Mouse (Mus musculus) hematopoietic stem cell, adult 5-6 weeks (primary cell): ENCODE data around the gene Klhl21. TPM values are rescaled to one million over a fixed set of nuclear protein-coding genes. Genes with fewer than 3 reads are reported as not detected.

ENCODE experiments used
- ATAC-seq, 2 experiments: fragments of 125-278 bp in 1 of 2; replicated peaks in 1 of 2; 2 replicates each; pipeline ENCODE4 v1.8.0; 2016 to 2017; ENCODE audit warnings: inconsistent platforms in 2 of 2, mild to moderate bottlenecking in 2 of 2, moderate number of reproducible peaks in 2 of 2, low read depth in 1 of 2, moderate TSS enrichment in 1 of 2; ENCODE audit not compliant: low FRiP score in 2 of 2, poor library complexity in 2 of 2, severe bottlenecking in 2 of 2, insufficient read depth in 1 of 2, low TSS enrichment in 1 of 2
- total RNA-seq: library from RNA; stranded (forward); fragments of 172-1452, 232-1000 nt; gene quantifications from 2 replicates; pipeline ENCODE4 v1.2.3, GENCODE M21; 2017

The Klhl21 gene
- total RNA-seq, 1 experiment from 2014 or later, result 7.4 TPM

DNA sequence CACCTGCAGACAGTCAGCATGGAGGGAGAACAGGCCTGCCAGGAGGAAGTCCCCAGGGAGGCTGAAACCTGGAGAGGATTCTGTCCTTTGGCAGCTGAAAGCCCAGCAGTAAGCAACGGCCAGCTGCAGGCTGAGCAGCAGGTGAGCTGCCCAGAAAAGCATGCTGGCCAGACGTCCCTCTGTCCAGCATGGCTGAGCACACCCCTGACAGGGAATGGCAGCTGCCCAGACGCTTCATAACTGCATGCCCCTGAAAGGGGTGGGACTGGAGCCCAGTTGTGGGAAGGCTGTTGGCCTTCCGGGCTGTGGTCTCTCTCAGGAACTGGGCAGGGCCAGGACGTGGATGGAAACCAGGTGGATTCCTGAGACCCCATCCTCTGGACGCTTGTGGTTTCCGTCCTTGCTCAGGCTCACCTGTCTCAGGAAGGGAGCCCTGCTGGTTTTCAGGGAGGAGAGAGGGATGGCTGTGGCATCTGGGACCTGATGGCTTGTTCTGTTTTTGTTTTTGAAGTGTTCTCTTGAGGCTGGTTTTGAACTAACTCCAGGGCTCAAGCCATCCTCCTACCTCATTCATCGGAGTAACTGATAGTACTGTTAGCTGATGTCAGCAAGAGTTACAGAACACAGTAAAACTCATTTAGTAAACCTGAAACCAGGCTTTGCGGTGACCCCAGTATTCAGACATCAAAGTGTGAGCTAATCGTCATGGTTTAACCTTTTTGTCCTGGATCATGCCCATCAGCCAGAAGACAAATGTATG, 29.8 kb downstream of the Klhl21 start, which contains the start of gene Tas1r1:
Gene Tas1r1 (minus strand): TSS at position 344 of the 760 bp plus-strand sequence.
- peak; percentile 44 to 52; a peak in 2 of 4 replicates for ATAC-seq

DNA sequence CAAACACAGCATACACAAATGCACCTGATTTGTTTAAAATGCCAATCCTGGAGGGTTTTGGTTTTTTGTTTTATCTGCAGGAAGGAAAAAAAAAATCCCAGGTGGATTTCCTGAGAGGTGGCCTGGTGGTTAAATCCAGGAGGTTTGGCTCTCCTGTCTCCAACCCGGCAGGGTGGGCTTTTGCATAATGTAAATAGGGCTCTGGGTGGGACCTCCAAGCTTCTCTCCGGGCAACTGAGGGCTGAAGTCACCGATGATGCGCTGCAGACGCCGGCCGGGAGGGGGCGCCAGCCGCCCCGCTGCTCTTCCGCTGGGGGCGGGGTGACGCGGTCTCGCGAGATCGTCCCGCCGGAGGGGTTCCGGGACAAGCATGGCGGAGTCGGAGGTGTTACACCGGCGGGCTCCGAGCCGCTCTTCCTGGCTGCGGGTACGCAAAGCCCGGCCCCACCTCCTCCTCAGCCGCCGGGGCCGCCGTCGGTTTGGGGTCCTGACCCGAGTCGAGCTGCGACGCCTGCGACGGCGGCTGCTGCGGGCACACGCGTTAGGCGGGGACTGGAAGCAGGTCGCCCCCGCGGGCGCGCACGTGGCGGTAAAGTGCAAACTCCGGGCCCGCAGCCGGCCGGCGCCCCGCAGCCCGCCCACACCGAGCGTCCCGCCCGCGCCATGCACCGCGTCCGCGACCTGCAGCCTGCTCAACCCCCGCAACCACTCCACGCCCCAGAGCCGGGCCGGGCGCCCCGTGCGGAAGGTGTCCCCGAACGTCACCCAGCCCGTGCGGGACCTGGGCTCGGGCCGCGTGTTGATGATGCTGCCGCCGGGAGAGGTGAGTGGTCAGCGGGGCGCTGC, 30.6 kb downstream of the Klhl21 start, which contains the start of gene Nol9:
Gene Nol9 (plus strand): TSS at position 337 of the 846 bp plus-strand sequence.
- peak; percentile 76 to 88 for ATAC-seq

DNA sequence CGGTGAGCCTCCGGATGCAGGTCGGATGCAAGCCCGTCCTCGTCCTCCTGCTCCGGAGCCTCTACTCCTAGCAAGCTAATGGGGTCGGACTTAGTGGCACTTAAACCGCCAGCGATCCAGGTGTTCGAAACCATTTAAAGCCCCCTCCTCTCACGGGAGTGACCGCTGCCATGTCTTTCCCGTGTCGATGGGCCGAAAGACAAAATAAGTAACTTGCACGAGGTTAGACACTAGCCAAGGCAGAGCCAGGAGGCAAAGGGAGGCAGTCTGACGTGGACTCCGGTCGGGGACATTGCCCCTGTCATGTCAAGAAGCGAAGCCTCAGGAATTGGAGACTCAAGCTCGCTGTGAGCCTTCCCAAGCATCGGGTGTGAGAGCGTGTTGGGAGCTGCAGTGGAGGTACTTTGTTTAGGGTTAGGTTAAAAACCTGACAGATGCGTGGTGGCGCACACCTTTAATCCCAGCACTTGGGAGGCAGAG, 31.3 kb downstream of the Klhl21 start:
- no peak for ATAC-seq

DNA sequence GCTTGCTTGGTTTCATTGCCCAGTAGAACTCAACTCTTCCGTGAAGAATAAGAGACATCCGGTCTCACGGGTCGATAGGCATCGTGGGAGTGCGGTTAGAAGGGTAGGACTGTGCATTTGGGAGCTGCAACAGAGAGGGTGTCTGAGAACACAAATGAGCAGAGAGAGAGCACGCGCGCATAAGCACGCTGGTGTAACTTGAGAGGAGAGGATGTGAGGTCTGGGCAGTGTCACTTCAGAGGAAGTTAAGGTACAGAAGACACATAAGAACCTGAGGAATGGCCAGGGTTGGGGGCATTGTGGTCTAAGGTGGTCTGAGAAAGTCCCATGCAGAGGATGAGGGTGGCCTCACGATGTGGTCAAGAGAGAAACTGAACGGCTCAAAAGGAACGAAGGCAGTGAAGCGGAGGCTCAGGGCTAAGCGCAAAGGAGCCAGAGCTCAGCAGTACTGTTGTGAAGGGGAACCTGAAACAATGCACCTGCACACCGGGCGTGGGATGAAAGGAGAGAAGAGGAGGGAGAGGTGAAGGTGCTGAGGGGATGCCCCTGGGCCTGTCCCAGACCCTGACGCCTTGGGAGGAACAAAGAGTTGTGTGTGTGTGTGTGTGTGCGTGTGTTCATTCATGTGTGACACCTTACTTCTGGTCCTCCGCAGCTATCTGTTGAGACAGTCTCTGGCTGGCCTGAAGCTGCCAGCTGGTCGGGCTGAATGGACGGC, 33.5 kb downstream of the Klhl21 start:
- ATAC-seq, result no peak

DNA sequence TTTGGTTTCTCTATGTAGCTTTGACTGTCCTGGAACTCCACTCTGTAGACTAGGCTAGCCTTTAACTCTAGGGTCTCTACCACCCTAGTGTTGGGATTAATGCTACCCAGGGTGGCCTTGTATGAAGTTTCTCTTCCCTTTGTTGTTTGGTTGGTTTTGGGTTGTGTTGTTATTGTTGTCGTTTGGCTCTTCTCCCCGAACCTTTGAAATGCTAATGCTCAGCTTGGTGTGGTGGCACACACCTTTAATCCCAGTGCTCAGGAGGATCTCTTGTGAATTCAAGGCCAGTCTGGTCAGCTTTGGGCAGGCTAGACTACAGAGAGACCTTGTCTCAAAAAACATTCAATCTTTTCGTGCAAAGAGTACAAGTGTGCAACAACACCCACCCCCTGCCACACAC, 34.6 kb downstream of the Klhl21 start:
- ATAC-seq, result no peak

DNA sequence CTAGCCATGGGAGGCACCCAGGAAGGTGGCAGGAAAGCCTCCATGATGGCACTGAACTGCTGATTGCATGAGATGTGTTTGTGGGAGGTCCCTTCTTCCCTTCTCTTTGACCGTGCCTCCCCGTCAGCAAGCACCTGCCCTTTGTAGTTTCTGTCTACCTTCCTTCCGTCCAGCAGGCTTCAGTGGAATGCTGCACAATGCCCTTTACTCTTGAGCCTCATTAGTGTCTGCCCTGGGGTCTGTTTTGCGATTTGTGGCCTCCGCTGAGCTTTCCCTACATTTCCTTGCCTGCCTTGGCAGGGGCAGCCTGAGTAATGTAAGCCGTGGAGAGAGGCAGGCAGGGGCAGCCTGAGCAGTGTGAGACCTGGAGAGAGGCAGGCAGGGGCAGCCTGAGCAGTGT, 36.0 kb downstream of the Klhl21 start:
- ATAC-seq, result no peak

DNA sequence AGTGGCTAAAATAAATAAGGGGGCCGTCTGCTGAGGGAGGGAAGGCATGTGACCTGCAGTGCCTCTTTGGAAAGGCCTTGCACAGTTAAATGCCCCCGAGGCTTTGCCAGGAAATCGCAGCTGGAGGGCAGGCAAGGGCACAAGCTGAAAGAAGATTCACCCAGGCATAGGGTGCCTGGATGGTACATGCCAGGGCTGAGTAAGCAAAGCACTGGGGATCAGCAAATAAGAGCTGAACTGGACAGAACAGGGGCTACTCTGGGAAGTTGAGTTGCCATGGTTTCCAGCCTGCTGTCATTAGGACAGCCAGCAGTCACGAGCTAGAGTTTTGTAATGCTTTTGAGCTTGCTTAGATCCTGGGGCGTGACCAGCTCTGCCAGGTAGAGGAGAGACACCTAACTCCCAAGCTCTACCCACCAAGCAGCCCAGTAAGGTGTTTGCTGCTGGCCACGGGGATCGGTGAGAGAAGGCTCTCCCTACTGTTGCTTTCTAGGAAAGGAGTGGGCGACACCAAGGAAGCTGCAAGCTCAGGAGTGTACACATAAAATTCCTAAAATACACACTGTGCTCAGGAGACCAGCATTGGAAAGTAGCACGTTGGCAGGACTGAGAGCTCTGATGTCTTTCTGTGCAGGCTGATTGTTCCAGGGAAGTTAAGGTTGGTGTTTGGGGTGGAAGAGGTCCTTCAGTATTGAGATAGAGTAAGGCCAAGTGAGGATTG, 53.9 kb downstream of the Klhl21 start:
- no peak for ATAC-seq

DNA sequence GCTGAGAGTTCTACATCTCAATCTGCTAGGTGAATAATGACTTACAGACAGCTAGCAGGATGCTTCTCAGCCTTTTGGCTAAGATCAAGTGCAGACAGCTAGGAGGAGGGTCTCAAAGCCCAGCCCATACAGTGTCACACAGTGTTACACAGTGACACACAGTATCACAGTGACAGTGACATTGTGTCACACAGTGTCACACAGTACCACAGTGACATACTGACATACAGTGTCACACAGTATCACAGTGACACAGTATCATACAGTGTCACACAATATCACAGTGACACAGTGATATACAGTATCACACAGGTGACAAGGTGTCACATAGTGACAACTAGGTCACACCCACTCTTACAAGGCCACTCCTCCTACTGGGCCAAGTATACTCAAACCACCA, 58.7 kb downstream of the Klhl21 start:
- no peak for ATAC-seq

Other genes starting within 250 kb of the Klhl21 start
- gene Camta1, start 146.9 kb upstream of the Klhl21 start, total RNA-seq, result 11.6 and 60.5 TPM in 2 replicates
- 47.3 and 83.1 TPM in 2 replicates for gene Dnajc11, start 75.1 kb upstream of the Klhl21 start, total RNA-seq
- gene Thap3, start 19.8 kb upstream of the Klhl21 start, total RNA-seq, result 13.5 and 14.5 TPM in 2 replicates
- 6.2 and 6.4 TPM in 2 replicates for gene Phf13, start 12.5 kb upstream of the Klhl21 start, total RNA-seq
- 9.0 and 11.2 TPM in 2 replicates for gene Zbtb48, start 18.9 kb downstream of the Klhl21 start, total RNA-seq
- 1.5 and 4.8 TPM in 2 replicates for gene Tas1r1, start 29.8 kb downstream of the Klhl21 start, total RNA-seq
- gene Nol9, start 30.5 kb downstream of the Klhl21 start, total RNA-seq, result 24.8 and 27.0 TPM in 2 replicates
- 3.8 and 3.9 TPM in 2 replicates for gene Plekhg5, start 63.7 kb downstream of the Klhl21 start, total RNA-seq
- gene Tnfrsf25, start 107.1 kb downstream of the Klhl21 start, total RNA-seq, result 0.69 and 1.1 TPM in 2 replicates
- gene Espn, start 143.6 kb downstream of the Klhl21 start, total RNA-seq, result 0.89 and 1.6 TPM in 2 replicates
- gene Hes2, start 150.1 kb downstream of the Klhl21 start, total RNA-seq, result not detected in 2 replicates
- gene Acot7, start 169.3 kb downstream of the Klhl21 start, total RNA-seq, result 66.4 and 72.7 TPM in 2 replicates